Mouse (Mus musculus) forebrain, embryonic 13.5 days (tissue): Measurements from ENCODE around the gene Rpl5. TPM values are rescaled to one million over a fixed set of nuclear protein-coding genes. Genes with fewer than 3 reads are reported as not detected.
"Not testable (repeated sequence)": the region's sequence is repeated elsewhere in the genome, so short reads cannot be mapped to it uniquely, and the experiment has no call there.

Experiments
- ATAC-seq: fragments of 200-750 bp; cut with Nextera tagmentation; 2 replicates; pipeline ENCODE4 v1.8.0; 2017
- H3K27ac ChIP-seq: fragments of 300-500 bp; sonication (generic); 2 replicates; pipeline ENCODE4 v1.5.1; 2015; ENCODE audit warnings: inconsistent platforms, mild to moderate bottlenecking, moderate library complexity
- H3K27me3 ChIP-seq: fragments of 300-500 bp; sonication (generic); 2 replicates; pipeline ENCODE4 v1.6.1; 2015; ENCODE audit warnings: mild to moderate bottlenecking, inconsistent platforms
- H3K36me3 ChIP-seq: fragments of 300-500 bp; sonication (generic); 2 replicates; pipeline ENCODE4 v1.6.1; 2015; ENCODE audit warnings: mild to moderate bottlenecking, inconsistent platforms; ENCODE audit not compliant: poor library complexity, severe bottlenecking
- H3K4me1 ChIP-seq: fragments of 300-500 bp; sonication (generic); 2 replicates; pipeline ENCODE4 v1.6.1; 2015; ENCODE audit warnings: inconsistent platforms
- H3K4me2 ChIP-seq: fragments of 300-500 bp; sonication (generic); 2 replicates; pipeline ENCODE4 v1.6.1; 2015; ENCODE audit warnings: inconsistent platforms, mild to moderate bottlenecking, moderate library complexity
- H3K4me3 ChIP-seq: fragments of 300-500 bp; sonication (generic); 2 replicates; pipeline ENCODE4 v1.5.1; 2015; ENCODE audit warnings: mild to moderate bottlenecking, inconsistent platforms
- H3K9ac ChIP-seq: fragments of 300-500 bp; sonication (generic); 2 replicates; pipeline ENCODE4 v1.6.1; 2015; ENCODE audit warnings: mild to moderate bottlenecking, inconsistent platforms
- H3K9me3 ChIP-seq: fragments of 300-500 bp; sonication (generic); replicated peaks from 2 replicates; pipeline ENCODE4 v1.6.1; 2016; ENCODE audit warnings: inconsistent platforms
- WGBS: fragments of 180-500 bp; shearing (Covaris S2); methylation state at CpG from one replicate; pipeline ENCODE4 v1.1.7; 2015; 5-methylcytosine and 5-hydroxymethylcytosine counted together
- polyA plus RNA-seq: library from polyadenylated mRNA; unstranded; fragments of >200 nt; fragmentation: Nextera tagmentation; extraction: Ambion mirVana; gene quantifications from 2 replicates; pipeline ENCODE4 v1.2.1, GENCODE M21; 2015

The Rpl5 gene
- polyA plus RNA-seq, 1 experiment from 2014 or later = 76.0 TPM

DNA sequence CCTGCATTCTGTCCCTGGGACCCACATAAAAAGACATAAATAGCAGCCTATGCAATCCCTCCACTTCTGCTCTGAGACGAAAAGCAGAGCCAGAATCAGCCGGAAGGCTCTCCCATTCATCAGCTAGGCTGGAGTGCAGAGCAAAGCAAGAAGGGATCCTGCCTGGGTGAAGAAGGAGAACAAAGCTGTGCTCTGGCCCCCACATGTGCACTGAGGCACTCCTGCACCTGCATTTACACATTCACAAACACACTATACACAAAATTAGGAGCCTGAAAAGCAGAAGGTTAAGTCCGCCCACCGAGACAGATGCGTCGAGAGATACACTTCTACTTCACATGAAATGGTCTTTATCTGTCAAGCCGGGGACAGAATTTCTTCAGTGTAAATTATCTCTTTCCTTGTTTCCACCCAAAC, 26.4 kb upstream of the Rpl5 start:
- H3K36me3 ChIP-seq = no peaks in the 10 kb centered on the region
- peaks cover 5% of the 10 kb centered on the region; the same call in 1 of the 2 replicates for H3K27me3 ChIP-seq
- 0 out of 2 replicates have a peak overlapping the region, but pooled peaks have one; percentile 0 for H3K9ac ChIP-seq
- H3K27ac ChIP-seq = no peak overlapping the region
- H3K4me2 ChIP-seq = no peak overlapping the region
- peaks cover 5% of the 10 kb centered on the region; the same call in 1 of the 2 replicates for H3K4me1 ChIP-seq
- 57% methylated on average over 7 of the region's 7 CpGs for WGBS
- no peak overlapping the region for H3K4me3 ChIP-seq
- no peak for ATAC-seq
- no peaks in the 10 kb centered on the region; the same call in 1 of the 2 replicates for H3K9me3 ChIP-seq

DNA sequence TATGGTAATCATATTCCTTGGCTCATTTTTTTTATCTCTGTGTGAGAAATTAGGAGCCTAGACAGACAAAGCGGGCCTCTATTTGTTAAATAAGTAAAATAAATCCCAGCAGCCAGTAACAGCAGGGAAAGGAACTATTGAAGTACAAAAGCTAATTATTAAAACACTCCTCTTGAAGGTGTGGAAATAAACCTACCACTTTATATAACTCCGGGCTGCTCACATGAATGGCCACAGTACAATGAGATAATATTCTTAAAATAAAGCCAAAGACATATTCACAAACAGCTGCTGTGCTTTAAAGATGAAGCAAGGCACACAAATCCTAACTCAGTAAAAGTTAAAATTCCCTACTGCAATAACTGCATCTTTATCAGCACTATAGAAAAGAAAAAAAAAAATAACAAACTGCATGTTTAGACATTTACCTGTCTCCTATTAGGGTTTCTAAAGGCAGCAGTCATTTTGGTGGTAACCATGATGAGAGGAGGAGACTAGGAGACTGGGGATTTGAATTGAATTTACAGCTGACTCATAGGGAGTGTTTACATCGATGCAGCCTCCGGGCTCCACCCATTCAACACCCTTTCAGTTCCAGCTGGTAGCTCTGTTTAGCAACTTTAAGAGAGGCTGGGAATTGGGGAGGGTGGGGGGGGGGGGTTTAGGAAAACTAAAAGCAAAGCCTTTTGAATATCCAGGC, 25.6 kb upstream of the Rpl5 start, which contains the start of gene Evi5:
Gene Evi5 (minus strand): TSS at position 547 of the 700 bp plus-strand sequence.
- no peak for ATAC-seq
- H3K27ac ChIP-seq = no peak within 1 kb of the TSS
- no peak within 1 kb of the TSS for H3K4me2 ChIP-seq
- WGBS = 42% methylated on average over 4 of the region's 4 CpGs
- peaks cover 5% of the 10 kb centered on the region; the same call in 1 of the 2 replicates for H3K27me3 ChIP-seq
- no peaks in the 10 kb centered on the region for H3K36me3 ChIP-seq
- no peaks in the 10 kb centered on the region; the same call in 1 of the 2 replicates for H3K9me3 ChIP-seq
- no peak within 1 kb of the TSS for H3K4me3 ChIP-seq
- H3K9ac ChIP-seq = 0 out of 2 replicates have a peak within 1 kb of the TSS, but pooled peaks have one; percentile 0
- H3K4me1 ChIP-seq = peaks cover 5% of the 10 kb centered on the region; the same call in 1 of the 2 replicates

DNA sequence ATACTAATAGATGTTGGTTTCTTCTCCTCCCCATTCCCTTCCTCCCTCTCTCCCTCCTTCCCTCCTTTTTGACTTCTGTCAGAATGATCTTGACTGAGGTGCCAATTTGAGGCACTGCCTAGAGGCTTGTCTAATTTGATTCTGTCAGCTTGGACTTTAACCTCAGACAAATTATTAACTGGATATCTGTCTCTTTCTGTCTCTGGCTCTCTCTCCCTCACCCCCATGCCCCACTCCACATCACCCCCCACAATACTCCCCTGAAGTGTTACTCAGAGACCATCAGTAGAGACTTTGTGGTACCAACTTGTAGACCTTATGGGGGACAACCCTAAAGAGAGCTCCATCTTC, 25.1 kb upstream of the Rpl5 start:
- peaks cover 5% of the 10 kb centered on the region; the same call in 1 of the 2 replicates for H3K4me1 ChIP-seq
- H3K9me3 ChIP-seq = no peaks in the 10 kb centered on the region; the same call in 1 of the 2 replicates
- no peak overlapping the region for H3K4me2 ChIP-seq
- H3K9ac ChIP-seq = no peak overlapping the region
- peaks cover 2% of the 10 kb centered on the region; the same call in 1 of the 2 replicates for H3K27me3 ChIP-seq
- H3K4me3 ChIP-seq = no peak overlapping the region
- no peak overlapping the region for H3K27ac ChIP-seq
- ATAC-seq = no peak
- no peaks in the 10 kb centered on the region for H3K36me3 ChIP-seq

DNA sequence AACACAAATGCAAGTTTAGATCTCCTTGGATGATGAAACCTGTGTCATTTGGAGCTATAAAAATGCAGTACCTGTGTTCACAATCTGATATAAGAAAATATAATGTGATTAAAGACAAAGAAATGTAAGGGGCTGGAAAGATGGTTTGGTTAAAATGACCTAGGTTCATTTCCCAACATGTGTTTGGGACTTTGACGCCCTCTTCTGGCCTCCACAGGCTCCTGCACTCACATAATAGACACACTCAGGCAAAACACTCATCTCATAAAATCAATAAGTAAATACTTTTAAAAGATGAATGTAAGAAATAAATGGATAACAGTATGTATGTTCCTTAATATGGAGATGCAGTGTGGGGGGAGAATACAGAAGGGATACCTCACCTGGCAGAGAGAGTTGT, 23.2 kb upstream of the Rpl5 start:
- ATAC-seq = no peak
- peaks cover 5% of the 10 kb centered on the region; the same call in 1 of the 2 replicates for H3K4me1 ChIP-seq
- WGBS = 76% methylated on average over 1 of the region's 1 CpGs
- H3K4me2 ChIP-seq = no peak overlapping the region
- no peak overlapping the region for H3K27ac ChIP-seq
- H3K9me3 ChIP-seq = no peaks in the 10 kb centered on the region; the same call in 1 of the 2 replicates
- H3K9ac ChIP-seq = no peak overlapping the region
- H3K36me3 ChIP-seq = no peaks in the 10 kb centered on the region
- H3K4me3 ChIP-seq = no peak overlapping the region
- no peaks in the 10 kb centered on the region for H3K27me3 ChIP-seq

DNA sequence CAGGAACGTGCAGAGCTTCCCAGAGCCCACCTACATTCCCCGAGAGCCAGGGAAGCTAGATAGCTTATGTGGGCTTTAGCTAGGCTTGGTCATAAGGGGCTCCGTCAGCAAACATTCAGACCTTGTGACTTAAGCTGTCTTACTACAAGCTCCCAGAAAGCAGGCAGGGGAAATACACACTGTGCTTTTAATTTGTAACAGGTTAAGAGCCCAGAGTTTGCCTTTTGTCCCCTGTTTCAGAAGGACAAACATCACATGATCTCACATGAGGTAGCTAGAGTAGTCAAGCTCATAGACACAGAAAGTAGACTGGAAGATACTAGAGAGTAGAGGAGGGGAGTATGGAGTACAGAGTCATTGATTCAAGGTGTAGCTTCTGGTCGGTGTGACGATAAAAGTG, 19.6 kb upstream of the Rpl5 start:
- WGBS = 92% methylated on average over 5 of the region's 5 CpGs

DNA sequence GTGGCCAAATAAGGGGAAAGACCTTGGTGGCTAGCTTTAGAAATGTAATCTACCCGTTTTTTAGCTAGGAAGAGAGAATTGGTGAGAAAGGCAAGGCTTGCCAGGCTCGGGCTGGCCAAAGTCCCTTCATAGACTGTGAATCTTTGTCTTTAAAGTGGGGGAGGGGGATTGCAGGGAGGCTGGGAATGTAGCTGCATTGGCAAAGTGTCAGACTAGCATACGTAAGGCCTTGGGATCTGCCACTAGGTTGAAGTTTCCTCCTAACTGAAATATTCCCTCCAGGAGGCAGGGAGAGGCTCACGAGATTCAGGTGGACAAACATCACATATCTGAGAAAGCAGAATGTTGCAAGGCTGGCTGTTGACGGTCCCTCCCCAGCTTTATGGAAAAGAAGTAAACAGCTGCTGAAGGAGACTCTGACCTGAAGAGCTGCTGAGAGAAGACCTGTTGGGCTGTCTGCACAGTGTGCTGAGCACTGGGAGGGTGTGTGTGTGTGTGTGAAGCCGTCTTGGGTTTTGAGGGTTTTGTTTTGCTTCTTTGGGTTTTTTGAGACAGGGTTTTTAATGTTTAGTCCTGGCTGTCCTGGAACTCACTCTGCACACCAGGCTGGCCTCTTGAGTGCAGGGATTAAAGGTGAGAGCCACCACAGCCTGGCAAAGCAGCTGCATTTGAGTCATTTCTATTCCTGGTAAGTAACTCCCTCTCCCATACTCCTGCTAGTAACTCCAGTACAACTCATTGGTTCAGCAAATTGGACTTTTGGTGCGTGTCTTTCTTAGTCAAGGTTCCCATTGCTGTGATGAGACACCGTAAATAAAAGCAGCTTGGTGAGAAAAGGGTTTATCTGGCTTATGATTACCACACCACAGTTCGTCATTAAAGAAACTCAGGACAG, 10.1 kb upstream of the Rpl5 start:
- no peaks in the 10 kb centered on the region for H3K36me3 ChIP-seq
- H3K27me3 ChIP-seq = no peaks in the 10 kb centered on the region
- H3K27ac ChIP-seq = no peak overlapping the region
- no peak overlapping the region for H3K4me2 ChIP-seq
- 0 out of 2 replicates have a peak, but pooled peaks cover 3% of the 10 kb centered on the region for H3K4me1 ChIP-seq
- ATAC-seq = no peak
- WGBS = 66% methylated on average over 9 of the region's 9 CpGs
- H3K9ac ChIP-seq = no peak overlapping the region
- H3K9me3 ChIP-seq = no peaks in the 10 kb centered on the region
- H3K4me3 ChIP-seq = no peak overlapping the region

More for the DNA sequence above, 19.6 kb upstream of the Rpl5 start:
- Histone ChIP-seq H3K27me3 (no peaks in the 10 kb centered on the region), H3K36me3 (no peaks in the 10 kb centered on the region), H3K27ac (no peak overlapping the region), H3K9ac (no peak overlapping the region), H3K4me2 (no peak overlapping the region), H3K4me3 (no peak overlapping the region), H3K9me3 (no peaks in the 10 kb centered on the region; the same call in 1 of the 2 replicates), H3K4me1 (no peaks in the 10 kb centered on the region)
- no peak for ATAC-seq

DNA sequence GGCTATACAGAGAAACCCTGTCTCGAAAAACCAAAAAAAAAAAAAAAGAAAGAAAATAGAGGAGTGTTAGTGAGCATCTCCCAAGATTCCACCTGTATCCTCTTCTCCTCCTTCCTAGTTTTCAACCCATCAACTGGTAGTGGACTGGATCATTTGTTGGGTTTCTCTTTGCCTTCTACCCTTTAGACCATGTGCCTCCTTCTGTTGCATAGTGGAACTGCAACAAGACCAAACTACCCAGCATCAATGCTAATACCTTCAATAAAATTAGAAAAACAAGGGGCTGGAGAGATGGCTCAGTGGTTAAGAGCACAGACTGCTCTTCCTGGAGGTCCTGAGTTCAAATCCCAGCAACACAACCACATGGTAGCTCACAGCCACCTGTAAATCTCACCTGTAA, 8.8 kb upstream of the Rpl5 start:
- not testable (repeated sequence) for H3K27ac ChIP-seq, H3K4me2 ChIP-seq, H3K4me1 ChIP-seq, H3K36me3 ChIP-seq, H3K9me3 ChIP-seq, H3K9ac ChIP-seq, H3K4me3 ChIP-seq, H3K27me3 ChIP-seq, ATAC-seq
- 89% methylated on average over 1 of the region's 1 CpGs for WGBS

DNA sequence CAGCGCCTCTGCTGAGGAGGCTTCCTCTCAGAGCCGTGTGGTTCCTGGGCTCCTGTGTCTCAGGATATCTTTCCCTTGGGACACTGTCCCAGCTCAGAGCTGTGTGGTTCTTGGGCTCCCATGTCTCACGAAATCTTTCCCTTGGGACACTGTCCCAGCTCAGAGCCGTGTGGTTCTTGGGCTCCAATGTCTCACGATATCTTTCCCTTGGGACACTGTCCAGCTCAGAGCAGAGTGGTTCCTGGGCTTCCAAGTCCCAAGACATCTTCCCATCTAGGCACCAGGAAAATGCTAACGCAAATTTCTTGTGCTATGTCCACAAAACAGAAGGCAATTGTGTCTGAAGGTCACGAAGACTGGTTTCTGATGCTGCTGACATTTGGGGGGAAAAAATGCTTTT, 5.6 kb upstream of the Rpl5 start:
- no peak overlapping the region for H3K27ac ChIP-seq
- no peak overlapping the region for H3K4me2 ChIP-seq
- 0 out of 2 replicates have a peak, but pooled peaks cover 3% of the 10 kb centered on the region for H3K4me1 ChIP-seq
- H3K9ac ChIP-seq = no peak overlapping the region
- no peaks in the 10 kb centered on the region; the same call in 1 of the 2 replicates for H3K27me3 ChIP-seq
- no peaks in the 10 kb centered on the region for H3K9me3 ChIP-seq
- WGBS = 77% methylated on average over 7 of the region's 7 CpGs
- no peak for ATAC-seq
- H3K4me3 ChIP-seq = no peak overlapping the region
- no peaks in the 10 kb centered on the region for H3K36me3 ChIP-seq

DNA sequence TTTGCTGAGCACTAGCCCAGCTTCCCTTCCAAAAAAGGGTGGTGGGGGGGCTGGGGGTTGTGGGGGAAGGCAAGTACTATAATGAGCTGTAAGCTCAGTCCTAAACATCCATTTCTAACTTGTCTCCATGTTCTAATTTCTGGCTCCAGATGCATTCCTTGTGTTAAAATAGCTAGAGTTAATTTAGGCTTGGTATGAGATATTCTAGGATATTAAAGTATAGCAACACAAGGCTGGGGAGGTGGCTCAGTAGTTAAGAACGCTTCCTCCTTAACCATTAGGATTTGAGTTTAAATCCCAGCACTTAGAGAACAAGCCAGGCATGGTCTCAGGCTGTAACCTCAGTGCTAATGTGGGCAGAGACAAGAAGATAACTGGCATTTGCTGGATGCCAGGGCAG, 4.0 kb upstream of the Rpl5 start:
- Histone ChIP-seq H3K27me3 (no peaks in the 10 kb centered on the region; the same call in 1 of the 2 replicates), H3K4me1 (peaks cover 2% of the 10 kb centered on the region; the same call in 1 of the 2 replicates), H3K36me3 (no peaks in the 10 kb centered on the region), H3K4me2 (no peak overlapping the region), H3K9me3 (no peaks in the 10 kb centered on the region), H3K27ac (no peak overlapping the region), H3K4me3 (no peak overlapping the region), H3K9ac (no peak overlapping the region)
- ATAC-seq = no peak
- WGBS = 67% methylated on average over 1 of the region's 1 CpGs

DNA sequence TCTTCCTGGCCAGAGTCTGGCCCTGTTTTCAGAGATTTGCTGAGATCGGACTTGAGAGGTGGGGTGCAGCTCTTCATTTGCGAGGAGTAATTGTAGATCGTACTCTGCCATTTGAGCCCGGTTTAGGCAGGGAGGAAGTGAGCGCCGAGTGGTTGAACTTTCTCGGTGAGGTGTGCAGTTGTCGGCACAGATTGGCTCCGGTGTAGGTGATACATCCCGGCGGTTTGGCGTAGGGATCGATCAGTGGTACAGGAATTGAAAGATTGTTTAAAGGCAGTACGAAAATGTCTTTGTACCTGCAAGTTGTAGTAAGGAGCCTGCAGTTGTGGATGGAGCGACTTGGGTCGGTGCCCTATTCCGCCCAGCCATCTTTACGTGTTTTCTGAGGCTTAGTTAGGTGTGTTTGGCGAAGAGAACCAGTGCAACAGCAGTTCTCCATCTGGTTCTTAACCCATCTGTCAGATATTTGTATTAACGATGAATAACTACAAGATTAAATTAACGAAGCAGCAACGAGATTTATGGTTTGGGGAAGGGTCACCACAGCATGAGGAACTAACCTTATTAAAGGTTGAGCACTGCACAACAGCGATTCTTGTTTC, 813 bp downstream of the Rpl5 start:
- H3K9ac ChIP-seq = peak overlapping the region; percentile 98
- no peak for ATAC-seq
- no peaks in the 10 kb centered on the region; the same call in 1 of the 2 replicates for H3K27me3 ChIP-seq
- under 1% methylated on average over 23 of the region's 23 CpGs for WGBS
- H3K4me2 ChIP-seq = peak overlapping the region; percentile 80
- no peaks in the 10 kb centered on the region for H3K9me3 ChIP-seq
- H3K36me3 ChIP-seq = peaks cover 39% of the 10 kb centered on the region
- peak overlapping the region; percentile 98 for H3K4me3 ChIP-seq
- peak overlapping the region; percentile 87; the same call in 1 of the 2 replicates for H3K27ac ChIP-seq
- peaks cover 17% of the 10 kb centered on the region for H3K4me1 ChIP-seq

DNA sequence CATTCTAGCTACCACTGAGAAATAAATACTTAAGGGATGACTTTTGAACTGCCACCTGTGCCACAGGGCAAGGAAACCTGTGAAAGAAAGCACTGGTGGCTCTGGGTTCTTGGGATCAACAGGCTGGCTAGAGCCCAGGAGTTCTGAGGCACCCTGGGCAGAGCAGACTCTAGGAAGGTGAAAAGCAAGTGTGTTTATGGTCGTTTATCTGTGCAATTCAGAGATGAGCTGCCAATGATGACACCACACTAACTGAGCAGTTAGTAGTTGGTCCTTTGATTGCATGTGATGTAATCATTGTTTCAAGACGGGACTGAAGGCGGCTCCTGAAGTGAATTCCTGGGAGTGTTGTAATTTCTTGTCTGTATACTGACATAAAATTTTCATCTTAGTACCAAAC, 4.0 kb downstream of the Rpl5 start:
- Histone ChIP-seq H3K4me3 (no peak overlapping the region), H3K27me3 (no peaks in the 10 kb centered on the region), H3K4me1 (peaks cover 17% of the 10 kb centered on the region), H3K4me2 (no peak overlapping the region), H3K27ac (no peak overlapping the region), H3K9me3 (no peaks in the 10 kb centered on the region), H3K36me3 (peaks cover 70% of the 10 kb centered on the region), H3K9ac (no peak overlapping the region)
- no peak for ATAC-seq
- 80% methylated on average over 3 of the region's 3 CpGs for WGBS
